Mouse (Mus musculus) liver, embryonic 14.5 days (tissue): ENCODE results near the gene Esrra. TPM values are rescaled to one million over a fixed set of nuclear protein-coding genes. Genes with fewer than 3 reads are reported as not detected.

Experiments used
- ATAC-seq: fragments of 200-750 bp; cut with Nextera tagmentation; 2 replicates; pipeline ENCODE4 v1.8.0; 2017; ENCODE audit warnings: moderate number of reproducible peaks, mild to moderate bottlenecking, moderate library complexity; ENCODE audit not compliant: insufficient read depth
- DNase-seq, 3 experiments: peaks; one replicate each; pipeline ENCODE4 v3.0.0-alpha.2; 2012 to 2013; ENCODE audit warnings: low read depth in 3 of 3, low spot score in 3 of 3
- H3K27ac ChIP-seq: fragments of 300-500 bp; sonication (generic); 2 replicates; pipeline ENCODE4 v1.5.1; 2014; ENCODE audit warnings: moderate library complexity, mild to moderate bottlenecking, control low read depth, inconsistent platforms
- H3K27me3 ChIP-seq: fragments of 300-500 bp; sonication (generic); 2 replicates; pipeline ENCODE4 v1.6.1; 2014; ENCODE audit warnings: mild to moderate bottlenecking, low read length, moderate library complexity; ENCODE audit not compliant: control insufficient read depth, insufficient read depth
- H3K36me3 ChIP-seq: fragments of 300-500 bp; sonication (generic); replicated peaks from 2 replicates; pipeline ENCODE4 v1.6.1; 2014; ENCODE audit warnings: low read depth; ENCODE audit not compliant: control insufficient read depth, insufficient read depth
- H3K4me1 ChIP-seq, 2 experiments: fragments of 200-500 bp in 1 of 2; fragments of 300-500 bp in 1 of 2; sonication (generic) in 1 of 2; replicated peaks; 2 replicates each; pipeline ENCODE4 v1.6.1; 2012 to 2014; ENCODE audit warnings: antibody characterized with exemption in 1 of 2, inconsistent platforms in 1 of 2, low read length in 1 of 2; ENCODE audit not compliant: control insufficient read depth in 2 of 2, insufficient read depth in 2 of 2
- H3K4me2 ChIP-seq: fragments of 300-500 bp; sonication (generic); 2 replicates; pipeline ENCODE4 v1.6.1; 2014; ENCODE audit warnings: low read depth, mild to moderate bottlenecking, control low read depth, moderate library complexity
- H3K4me3 ChIP-seq, 2 experiments: fragments of 200-500 bp in 1 of 2; fragments of 300-500 bp in 1 of 2; sonication (generic) in 1 of 2; 2 replicates each; pipeline ENCODE4 v1.5.1; 2012 to 2014; ENCODE audit warnings: low read depth in 2 of 2, low read length in 2 of 2, mild to moderate bottlenecking in 2 of 2, control low read depth in 1 of 2, inconsistent platforms in 1 of 2, moderate library complexity in 1 of 2; ENCODE audit not compliant: insufficient read depth in 1 of 2
- H3K9ac ChIP-seq: fragments of 300-500 bp; sonication (generic); replicated peaks from 2 replicates; pipeline ENCODE4 v1.6.1; 2014; ENCODE audit warnings: mild to moderate bottlenecking, control low read depth, moderate library complexity
- H3K9me3 ChIP-seq: fragments of 300-500 bp; sonication (generic); 2 replicates; pipeline ENCODE4 v1.6.1; 2016; ENCODE audit warnings: low read length, mixed read lengths; ENCODE audit not compliant: control insufficient read depth
- CTCF ChIP-seq: IDR thresholded peaks from 2 replicates; pipeline ENCODE4 v1.5.1; 2016; ENCODE audit warnings: antibody characterized with exemption, low read depth, control low read depth
- EP300 ChIP-seq: IDR thresholded peaks from 2 replicates; pipeline ENCODE4 v1.6.1; 2016; ENCODE audit warnings: antibody characterized with exemption, low read depth
- WGBS: fragments of 180-500 bp; shearing (Covaris S2); extraction: QIAGEN DNeasy Blood & Tissue Kit; methylation state at CpG from one replicate; pipeline ENCODE4 v1.1.7; 2014; ENCODE audit not compliant: insufficient replicate concordance; 5-methylcytosine and 5-hydroxymethylcytosine counted together
- polyA plus RNA-seq, 2 experiments: library from polyadenylated mRNA; depleted of rRNA in 1 of 2; stranded (reverse) in 1 of 2; unstranded in 1 of 2; fragments of >200 nt; fragmentation: Nextera tagmentation in 1 of 2; extraction: Ambion mirVana in 1 of 2; gene quantifications; 2 replicates each; pipeline versions ENCODE4 v1.2.1 to v1.2.3; 2012 to 2014

Esrra gene
- polyA plus RNA-seq, 2 experiments: 1.6 to 6.6 TPM

DNA sequence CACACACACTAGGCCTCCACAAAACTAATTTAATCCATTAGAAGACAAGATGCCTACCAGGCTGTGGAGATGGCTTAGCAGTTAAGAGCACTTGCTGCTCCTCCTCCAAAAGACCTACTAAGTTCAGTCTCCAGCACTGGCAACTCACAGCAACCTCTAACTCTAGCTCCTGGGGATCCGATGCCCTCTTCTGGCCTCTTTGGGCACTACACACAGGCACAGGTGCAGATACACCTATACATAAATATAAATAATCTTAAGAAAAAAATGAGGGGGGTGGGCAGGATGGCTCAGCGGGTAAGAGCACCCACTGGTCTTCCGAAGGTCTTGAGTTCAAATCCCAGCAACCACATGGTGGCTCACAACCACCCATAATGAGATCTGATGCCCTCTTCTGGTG, 14.7 kb upstream of the Esrra start:
- H3K4me1 ChIP-seq: peaks cover 3% of the 10 kb centered on the region in 2 experiments; a peak in 2 of 4 replicates
- TF ChIP-seq EP300 (no peak), CTCF (peak; percentile 75)
- no peaks in the 10 kb centered on the region for H3K36me3 ChIP-seq
- DNase-seq: no peak
- H3K4me2 ChIP-seq: no peak overlapping the region
- 9% methylated on average over 3 of the region's 3 CpGs for WGBS
- ATAC-seq: no peak
- H3K9me3 ChIP-seq: no peaks in the 10 kb centered on the region
- H3K4me3 ChIP-seq: no peak overlapping the region
- peaks cover 47% of the 10 kb centered on the region for H3K27me3 ChIP-seq
- H3K27ac ChIP-seq: no peak overlapping the region
- no peak overlapping the region for H3K9ac ChIP-seq

- ATAC-seq (no peak), DNase-seq (no peak)
- Histone ChIP-seq H3K4me1 (no peaks in the 10 kb centered on the region), H3K27me3 (peaks cover 61% of the 10 kb centered on the region), H3K36me3 (no peaks in the 10 kb centered on the region), H3K27ac (no peak within 1 kb of the TSS), H3K9ac (no peak within 1 kb of the TSS), H3K9me3 (no peaks in the 10 kb centered on the region), H3K4me2 (peak within 1 kb of the TSS; percentile 18), H3K4me3 (0 out of 4 replicates have a peak within 1 kb of the TSS, but pooled peaks of 1 of the 2 experiments have one; percentile 12)
- TF ChIP-seq EP300 (no peak), CTCF (no peak)
- 12% methylated on average over 23 of the region's 23 CpGs for WGBS
Observed at GRCm38 (mm10) chr19:6934195-6934977, 12.8 kb upstream of the Esrra start, which contains the start of gene Kcnk4. Kcnk4 (minus strand) TSS chr19:6934515.

DNA sequence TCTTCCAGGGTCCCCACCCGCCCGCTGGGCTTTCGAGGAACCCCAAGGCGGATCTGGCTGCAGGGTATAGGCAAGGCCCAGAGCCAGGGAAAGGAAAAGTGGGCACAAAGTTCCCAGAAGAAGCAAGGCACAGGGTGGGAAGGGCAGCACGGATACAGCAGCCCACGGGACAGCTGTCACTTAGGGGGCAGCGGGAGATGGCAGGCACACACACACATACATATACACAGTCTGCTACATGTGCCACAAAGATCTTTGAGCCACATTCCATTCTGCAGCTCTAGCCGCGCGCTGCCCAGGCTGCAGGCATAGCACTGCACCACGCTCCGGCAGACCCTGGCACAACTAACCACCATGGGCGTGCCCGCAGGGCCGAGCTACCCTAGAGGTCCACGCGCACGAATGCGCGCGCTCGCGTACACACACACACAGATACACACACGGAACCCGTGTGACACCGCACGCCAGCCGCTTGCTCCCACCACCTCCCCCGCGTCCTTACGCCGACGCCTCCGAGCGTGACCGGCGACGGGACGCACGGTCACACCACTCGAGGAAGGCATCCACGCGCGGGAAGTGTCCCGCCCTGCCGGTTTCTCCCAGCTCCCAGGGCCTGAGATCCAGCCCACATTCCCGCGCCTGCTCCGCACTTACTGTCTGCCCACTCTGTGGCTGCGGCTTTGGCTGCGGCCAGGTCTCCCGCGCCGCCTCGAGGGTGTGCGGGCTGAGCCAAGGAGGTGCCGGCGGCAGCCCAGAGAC, 12.0 kb upstream of the Esrra start:
- ATAC-seq: no peak
- Histone ChIP-seq H3K4me2 (peak overlapping the region; percentile 18), H3K27ac (no peak overlapping the region), H3K4me1 (no peaks in the 10 kb centered on the region), H3K36me3 (no peaks in the 10 kb centered on the region), H3K9me3 (no peaks in the 10 kb centered on the region), H3K9ac (no peak overlapping the region), H3K27me3 (peaks cover 68% of the 10 kb centered on the region), H3K4me3 (0 out of 4 replicates have a peak overlapping the region, but pooled peaks of 1 of the 2 experiments have one; percentile 12)
- 8% methylated on average over 58 of the region's 58 CpGs for WGBS
- no peak for TF ChIP-seq CTCF
- TF ChIP-seq EP300: no peak
- no peak for DNase-seq

DNA sequence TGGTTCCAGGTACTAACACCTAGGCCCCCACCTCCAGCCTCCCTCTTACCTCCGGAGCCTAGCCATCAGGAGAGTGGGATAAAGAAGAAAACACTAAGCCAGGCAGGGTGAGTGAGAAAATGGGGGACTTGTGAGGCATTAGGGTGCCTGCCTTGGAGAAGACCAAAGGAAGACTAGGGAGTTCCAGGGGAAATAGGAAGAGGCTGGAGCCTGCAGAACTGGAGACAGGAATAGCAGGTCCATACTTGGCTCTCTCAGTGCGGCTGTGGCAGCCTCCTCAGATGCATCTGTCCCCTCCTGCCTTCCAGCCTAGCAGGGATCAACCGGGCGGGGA, 11.5 kb upstream of the Esrra start:
- H3K4me2 ChIP-seq: no peak overlapping the region
- no peaks in the 10 kb centered on the region for H3K36me3 ChIP-seq
- no peaks in the 10 kb centered on the region for H3K9me3 ChIP-seq
- ATAC-seq (no peak), DNase-seq (no peak)
- TF ChIP-seq EP300 (no peak), CTCF (no peak)
- H3K27me3 ChIP-seq: peaks cover 74% of the 10 kb centered on the region
- no peak overlapping the region for H3K27ac ChIP-seq
- no peak overlapping the region for H3K9ac ChIP-seq
- no peak overlapping the region for H3K4me3 ChIP-seq
- H3K4me1 ChIP-seq: no peaks in the 10 kb centered on the region
- 29% methylated on average over 4 of the region's 4 CpGs for WGBS

DNA sequence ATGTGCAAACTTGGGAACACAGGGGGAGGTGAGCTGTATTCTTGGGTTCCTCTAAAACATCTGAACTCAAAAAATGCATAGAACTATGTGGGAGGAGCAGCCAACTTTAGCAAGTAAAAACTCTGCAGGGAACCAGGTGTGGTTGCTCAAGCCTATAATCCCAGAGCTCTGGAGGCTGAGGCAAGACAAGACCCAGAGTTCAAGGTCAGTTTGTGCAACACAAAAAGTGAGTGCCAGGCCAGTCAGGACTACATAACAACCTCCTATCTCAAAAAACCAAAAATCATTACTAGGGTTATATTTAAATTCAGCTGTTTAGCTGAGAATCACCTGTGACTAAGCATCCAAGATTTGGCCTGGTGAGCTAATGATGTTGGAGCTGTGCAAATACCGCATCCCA, 10.4 kb upstream of the Esrra start:
- Histone ChIP-seq H3K4me2 (no peak overlapping the region), H3K4me3 (no peak overlapping the region), H3K27me3 (peaks cover 84% of the 10 kb centered on the region), H3K4me1 (no peaks in the 10 kb centered on the region), H3K36me3 (no peaks in the 10 kb centered on the region), H3K9ac (no peak overlapping the region), H3K27ac (no peak overlapping the region), H3K9me3 (no peaks in the 10 kb centered on the region)
- DNase-seq (no peak), ATAC-seq (no peak)
- WGBS: 48% methylated on average over 1 of the region's 1 CpGs
- TF ChIP-seq EP300: no peak
- no peak for TF ChIP-seq CTCF
